8 mouse cellular contexts compared by ENCODE assay signal in the genomic region with DNA sequence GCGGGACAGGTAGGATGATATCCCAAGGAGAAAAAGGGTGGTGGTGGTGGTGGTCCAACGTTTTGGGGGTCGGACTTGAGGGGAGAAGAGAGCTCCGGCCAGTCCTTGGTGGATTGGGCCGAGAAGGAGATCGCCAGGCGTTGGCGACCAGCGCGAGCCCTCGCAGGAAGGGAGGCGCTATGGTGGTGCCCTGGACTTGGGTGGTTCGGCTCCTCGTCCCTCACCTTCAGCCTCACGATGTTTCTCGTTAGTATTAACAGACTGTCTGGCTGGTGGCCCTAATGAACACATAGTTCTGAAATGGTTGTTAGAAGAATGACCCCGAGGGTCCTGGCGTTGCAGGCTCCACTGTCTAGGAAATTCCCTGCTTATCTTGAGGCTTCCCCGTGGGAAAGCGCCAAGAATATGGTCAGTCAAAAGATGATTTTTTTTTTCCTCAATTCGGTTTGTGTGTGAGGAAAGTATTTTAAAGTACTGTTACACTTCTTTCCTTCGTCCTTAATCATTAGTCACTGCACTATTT. TPM values are rescaled to one million over a fixed set of nuclear protein-coding genes. Genes with fewer than 3 reads are reported as not detected.
DNase-seq lines count a peak whose midpoint lies in the region; ATAC-seq and TF ChIP-seq lines count a peak whose summit lies in the region.

No protein-coding gene starts in this region.

- no peak for TF ChIP-seq CTCF in kidney, adult 2 months (conservative IDR thresholded peaks at IDR 0.05; ENCODE audit: insufficient read depth, insufficient read length, low read depth, low read length)
- 0 out of 2 replicates have a peak, but pooled peaks have one; percentile 19 for TF ChIP-seq CTCF in bone marrow macrophage, adult 2 months (IDR thresholded peaks at IDR 0.05; ENCODE audit: low read depth, low read length)

- no peak for TF ChIP-seq POLR2A in kidney, adult 2 months (IDR thresholded peaks at IDR 0.05; ENCODE audit: low read depth, low read length)
- TF ChIP-seq POLR2A in bone marrow macrophage, adult 2 months (IDR thresholded peaks at IDR 0.05; ENCODE audit: borderline replicate concordance, low read depth, low read length): no peak

- no peak for DNase-seq in kidney, adult 2 months
- no peak for DNase-seq in kidney, postnatal 10 days
- peak; percentile 31 for DNase-seq in hindbrain, embryonic 14.5 days (ENCODE audit: low spot score)
- DNase-seq in midbrain, embryonic 14.5 days: no peak
- no peak for DNase-seq in right cerebral cortex, postnatal 25 days
- DNase-seq in left cerebral cortex, adult 8-10 months (ENCODE audit: low spot score in 2 of 2): no peak
- no peak for DNase-seq in retina, embryonic 14.5 days (ENCODE audit: low spot score)

- whole genome bisulfite sequencing in kidney, adult 2 months: 2% methylated on average over 22 of the region's 22 CpGs
- WGBS in hindbrain, embryonic 14.5 days: under 1% methylated on average over 22 of the region's 22 CpGs
- WGBS in midbrain, embryonic 14.5 days: under 1% methylated on average over 22 of the region's 22 CpGs

- H3K36me3 ChIP-seq in kidney, adult 2 months (ENCODE audit: control insufficient read depth, insufficient read depth, low read length): no peaks in the 10 kb centered on the region
- H3K36me3 ChIP-seq in hindbrain, embryonic 14.5 days (replicated peaks; ENCODE audit: control insufficient read depth, insufficient read depth): 0 out of 2 replicates have a peak, but pooled peaks cover 5% of the 10 kb centered on the region
- H3K36me3 ChIP-seq in midbrain, embryonic 14.5 days (ENCODE audit: control insufficient read depth, insufficient read depth, low read length): no peaks in the 10 kb centered on the region

- peak overlapping the region; percentile 77 for H3K9ac ChIP-seq in hindbrain, embryonic 14.5 days
- H3K9ac ChIP-seq in midbrain, embryonic 14.5 days (replicated peaks; ENCODE audit: low read length): peak overlapping the region; percentile 76

- peak overlapping the region; percentile 93 for H3K4me3 ChIP-seq in kidney, adult 2 months (ENCODE audit: insufficient read depth, low read depth, low read length)
- H3K4me3 ChIP-seq in bone marrow macrophage, adult 2 months (ENCODE audit: insufficient read depth, low read length): peak overlapping the region; percentile 89
- H3K4me3 ChIP-seq in hindbrain, embryonic 14.5 days (replicated peaks; ENCODE audit: low read length): peak overlapping the region; percentile 72
- peak overlapping the region; percentile 76 for H3K4me3 ChIP-seq in midbrain, embryonic 14.5 days (replicated peaks; ENCODE audit: low read depth, low read length)

- peak overlapping the region; percentile 98 for H3K27ac ChIP-seq in kidney, adult 2 months (ENCODE audit: insufficient read depth, low read depth, low read length)
- peak overlapping the region; percentile 82 for H3K27ac ChIP-seq in bone marrow macrophage, adult 2 months (ENCODE audit: insufficient read depth, low read depth, low read length)
- H3K27ac ChIP-seq in hindbrain, embryonic 14.5 days: peak overlapping the region; percentile 84; the same call in 1 of the 2 replicates
- peak overlapping the region; percentile 56; the same call in 1 of the 2 replicates for H3K27ac ChIP-seq in midbrain, embryonic 14.5 days (replicated peaks; ENCODE audit: low read depth, low read length)

- no peaks in the 10 kb centered on the region for H3K9me3 ChIP-seq in hindbrain, embryonic 14.5 days (ENCODE audit: control insufficient read depth, low read length)
- no peaks in the 10 kb centered on the region for H3K9me3 ChIP-seq in midbrain, embryonic 14.5 days (ENCODE audit: control insufficient read depth, low read length)

- peaks cover 15% of the 10 kb centered on the region; the same call in 1 of the 2 replicates for H3K4me1 ChIP-seq in kidney, adult 2 months (ENCODE audit: control insufficient read depth, insufficient read depth, low read length)
- peaks cover 37% of the 10 kb centered on the region for H3K4me1 ChIP-seq in bone marrow macrophage, adult 2 months (ENCODE audit: control insufficient read depth, insufficient read depth, low read length)
- H3K4me1 ChIP-seq in hindbrain, embryonic 14.5 days (replicated peaks; ENCODE audit: control insufficient read depth, insufficient read depth, low read length): peaks cover 16% of the 10 kb centered on the region; the same call in 1 of the 2 replicates
- H3K4me1 ChIP-seq in midbrain, embryonic 14.5 days (ENCODE audit: control insufficient read depth, insufficient read depth, low read length): peaks cover 13% of the 10 kb centered on the region

- H3K27me3 ChIP-seq in kidney, adult 2 months (replicated peaks; ENCODE audit: control insufficient read depth, insufficient read depth, low read length): no peaks in the 10 kb centered on the region
- H3K27me3 ChIP-seq in hindbrain, embryonic 14.5 days (ENCODE audit: control insufficient read depth, insufficient read depth, low read length): no peaks in the 10 kb centered on the region
- no peaks in the 10 kb centered on the region for H3K27me3 ChIP-seq in midbrain, embryonic 14.5 days (ENCODE audit: control insufficient read depth, insufficient read depth, low read length)

- peak overlapping the region; percentile 83 for H3K4me2 ChIP-seq in hindbrain, embryonic 14.5 days (replicated peaks)
- peak overlapping the region; percentile 61 for H3K4me2 ChIP-seq in midbrain, embryonic 14.5 days (ENCODE audit: low read length)

- peak; percentile 78; the same call in 1 of the 2 replicates for ATAC-seq in hindbrain, embryonic 14.5 days (ENCODE audit: low FRiP score)
- peak; percentile 73; the same call in 1 of the 2 replicates for ATAC-seq in midbrain, embryonic 14.5 days (ENCODE audit: low FRiP score, low TSS enrichment)

RNA-seq across cellular contexts. Expression of gene Snap23, which starts 0.4 kb away (rescaled TPM):
- polyA plus RNA-seq in kidney, adult 2 months (2012; rRNA removed): 12.6 and 19.0 TPM in 2 replicates
- polyA plus RNA-seq in bone marrow macrophage, adult 2 months (2012; ENCODE audit: insufficient read depth, insufficient read length, missing spikeins): 248 and 266 TPM in 2 replicates
- 17.3 and 18.9 TPM in 2 replicates for polyA plus RNA-seq in hindbrain, embryonic 14.5 days (2014; fragmentation: Nextera tagmentation; extraction: Ambion mirVana)
- 11.9 and 20.2 TPM in 2 replicates for polyA plus RNA-seq in midbrain, embryonic 14.5 days (2014; fragmentation: Nextera tagmentation; extraction: Ambion mirVana)
- total RNA-seq in left cerebral cortex, adult 8-10 months (2022): 10 to 100 TPM; 20.0 to 22.9 (median 21.3) TPM

RNA-seq across cellular contexts. Expression of gene Zfp106, which starts 4.2 kb away (rescaled TPM):
- polyA plus RNA-seq in kidney, adult 2 months (2012; rRNA removed): 67.0 and 86.9 TPM in 2 replicates
- 66.2 and 79.1 TPM in 2 replicates for polyA plus RNA-seq in bone marrow macrophage, adult 2 months (2012; ENCODE audit: insufficient read depth, insufficient read length, missing spikeins)
- 46.4 and 48.0 TPM in 2 replicates for polyA plus RNA-seq in hindbrain, embryonic 14.5 days (2014; fragmentation: Nextera tagmentation; extraction: Ambion mirVana)
- 46.6 and 53.6 TPM in 2 replicates for polyA plus RNA-seq in midbrain, embryonic 14.5 days (2014; fragmentation: Nextera tagmentation; extraction: Ambion mirVana)
- 100 to 1,000 TPM; 163 to 184 (median 173) TPM for total RNA-seq in left cerebral cortex, adult 8-10 months (2022)

RNA-seq across cellular contexts. Expression of gene Haus2, which starts 41.3 kb away (rescaled TPM):
- polyA plus RNA-seq in kidney, adult 2 months (2012; rRNA removed): 2.4 and 3.2 TPM in 2 replicates
- polyA plus RNA-seq in bone marrow macrophage, adult 2 months (2012; ENCODE audit: insufficient read depth, insufficient read length, missing spikeins): 9.5 and 10.3 TPM in 2 replicates
- 25.3 and 28.7 TPM in 2 replicates for polyA plus RNA-seq in hindbrain, embryonic 14.5 days (2014; fragmentation: Nextera tagmentation; extraction: Ambion mirVana)
- polyA plus RNA-seq in midbrain, embryonic 14.5 days (2014; fragmentation: Nextera tagmentation; extraction: Ambion mirVana): 27.4 and 32.6 TPM in 2 replicates
- total RNA-seq in left cerebral cortex, adult 8-10 months (2022): 10 to 100 TPM; 12.9 to 16.1 (median 14.1) TPM

RNA-seq across cellular contexts. Expression of gene Lrrc57, which starts 41.5 kb away (rescaled TPM):
- 10.3 and 10.6 TPM in 2 replicates for polyA plus RNA-seq in kidney, adult 2 months (2012; rRNA removed)
- 17.5 and 18.3 TPM in 2 replicates for polyA plus RNA-seq in bone marrow macrophage, adult 2 months (2012; ENCODE audit: insufficient read depth, insufficient read length, missing spikeins)
- polyA plus RNA-seq in hindbrain, embryonic 14.5 days (2014; fragmentation: Nextera tagmentation; extraction: Ambion mirVana): 30.8 and 31.4 TPM in 2 replicates
- 25.1 and 26.5 TPM in 2 replicates for polyA plus RNA-seq in midbrain, embryonic 14.5 days (2014; fragmentation: Nextera tagmentation; extraction: Ambion mirVana)
- total RNA-seq in left cerebral cortex, adult 8-10 months (2022): 10 to 100 TPM; 27.0 to 37.3 (median 29.3) TPM

Comparison
In these comparisons a context has a peak if more than half of its experiments do, and no peak if none do; other contexts are left out.
1. RNA of gene Snap23, which starts 0.4 kb away (polyA plus RNA-seq): 248 to 266 TPM in bone marrow macrophage, adult 2 months; 11.9 to 20.2 TPM in midbrain, embryonic 14.5 days, 12.6 to 19.0 TPM in kidney, adult 2 months and 17.3 to 18.9 TPM in hindbrain, embryonic 14.5 days; every median in the first group is over 10 times any median in the second.
2. Peak in every context shown above with its lines, with median percentiles within 50 percentile points of each other: H3K27ac ChIP-seq and H3K4me3 ChIP-seq.